Mouse (Mus musculus) C2C12 (cell line): ENCODE results near the gene Ikbke. TPM values are rescaled to one million over a fixed set of nuclear protein-coding genes. Genes with fewer than 3 reads are reported as not detected.

Experiments used
- H3K27me3 ChIP-seq: one replicate; pipeline ENCODE4 v1.6.1; 2011; ENCODE audit not compliant: control insufficient read depth, insufficient read depth, insufficient read length
- H3K36me3 ChIP-seq: one replicate; pipeline ENCODE4 v1.6.1; 2011; ENCODE audit not compliant: control insufficient read depth, insufficient read depth
- H3K4me3 ChIP-seq: one replicate; pipeline ENCODE4 v1.5.1; 2011; ENCODE audit warnings: mild to moderate bottlenecking, control low read depth; ENCODE audit not compliant: poor library complexity, insufficient read depth, severe bottlenecking
- H3K79me2 ChIP-seq: one replicate; pipeline ENCODE4 v1.6.1; 2011; ENCODE audit not compliant: control insufficient read depth, insufficient read depth
- H3K79me3 ChIP-seq: one replicate; pipeline ENCODE4 v1.6.1; 2011; ENCODE audit warnings: low read depth, control low read depth
- H3ac ChIP-seq: one replicate; pipeline ENCODE3; 2011; ENCODE audit warnings: low read depth; ENCODE audit not compliant: control insufficient read depth, insufficient read length
- CEBPB ChIP-seq: IDR thresholded peaks from one replicate; pipeline ENCODE4 v1.6.1; 2011; ENCODE audit warnings: low read depth, mild to moderate bottlenecking, control low read depth, moderate library complexity
- CTCF ChIP-seq: IDR thresholded peaks from one replicate; pipeline ENCODE4 v1.5.1; 2011; ENCODE audit not compliant: control insufficient read depth, insufficient read depth, insufficient read length
- FOSL1 ChIP-seq: IDR thresholded peaks from one replicate; pipeline ENCODE4 v1.8.0; 2011; ENCODE audit warnings: mild to moderate bottlenecking, low read length; ENCODE audit not compliant: poor library complexity, insufficient read depth, severe bottlenecking
- MAX ChIP-seq: IDR thresholded peaks from one replicate; pipeline ENCODE4 v1.6.1; 2011; ENCODE audit warnings: mild to moderate bottlenecking, control low read depth
- MYOD1 ChIP-seq: IDR thresholded peaks from one replicate; pipeline ENCODE4 v1.6.1; 2011; ENCODE audit warnings: low read depth; ENCODE audit not compliant: control insufficient read depth, insufficient read length
- MYOG ChIP-seq: IDR thresholded peaks from one replicate; pipeline ENCODE4 v1.6.1; 2011; ENCODE audit not compliant: control insufficient read depth, insufficient read length; ENCODE audit errors: extremely low read depth
- USF1 ChIP-seq: IDR thresholded peaks from one replicate; pipeline ENCODE4 v1.6.1; 2011; ENCODE audit warnings: low read depth, mild to moderate bottlenecking, control low read depth, moderate library complexity
- polyA plus RNA-seq: library from polyadenylated mRNA; unstranded; fragments of >200 nt; fragmentation: generic; extraction: Trizol; gene quantifications from one replicate; pipeline ENCODE4 v1.2.1, GENCODE M21; 2012; ENCODE audit warnings: missing spikeins

The Ikbke gene
- polyA plus RNA-seq, 1 experiment = 1.4 TPM

DNA sequence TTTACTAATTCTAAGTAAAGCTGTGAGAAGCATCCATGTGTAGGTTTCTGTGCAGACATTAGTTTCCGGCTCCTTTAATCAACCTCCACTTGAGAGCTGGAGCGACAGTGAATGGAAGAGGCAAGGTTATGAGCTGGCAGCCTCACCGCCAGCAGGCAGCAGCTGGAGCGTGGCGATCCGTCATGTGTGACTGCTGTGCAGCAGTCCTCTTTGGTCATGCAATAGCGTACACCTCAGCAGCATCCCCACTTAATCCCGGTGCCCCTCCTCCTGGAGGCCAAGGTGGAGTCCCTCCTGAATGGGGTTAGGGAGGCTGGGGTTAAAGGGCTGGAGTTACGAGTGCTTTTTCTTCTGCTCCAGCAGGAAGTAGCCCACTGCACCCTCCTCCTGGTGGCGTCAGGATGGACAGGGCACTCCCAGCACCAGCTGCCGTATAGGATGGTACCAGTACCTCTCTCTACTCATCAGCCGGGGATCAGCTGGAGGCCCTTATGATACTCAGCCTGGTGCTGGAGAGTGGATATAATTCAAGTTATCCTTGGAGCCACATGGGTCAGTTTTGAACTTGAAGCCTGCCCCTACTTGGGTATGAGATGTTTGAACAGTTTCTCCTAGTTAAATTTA, 54.4 kb downstream of the Ikbke start:
- Histone ChIP-seq H3K79me2 (no peaks in the 10 kb centered on the region), H3ac (no peak overlapping the region), H3K36me3 (no peaks in the 10 kb centered on the region), H3K27me3 (no peaks in the 10 kb centered on the region), H3K4me3 (no peak overlapping the region), H3K79me3 (no peaks in the 10 kb centered on the region)
- TF ChIP-seq CTCF = no peak
- TF ChIP-seq USF1 = no peak
- TF ChIP-seq MAX = no peak
- no peak for TF ChIP-seq MYOG
- no peak for TF ChIP-seq MYOD1
- no peak for TF ChIP-seq CEBPB
- no peak for TF ChIP-seq FOSL1

DNA sequence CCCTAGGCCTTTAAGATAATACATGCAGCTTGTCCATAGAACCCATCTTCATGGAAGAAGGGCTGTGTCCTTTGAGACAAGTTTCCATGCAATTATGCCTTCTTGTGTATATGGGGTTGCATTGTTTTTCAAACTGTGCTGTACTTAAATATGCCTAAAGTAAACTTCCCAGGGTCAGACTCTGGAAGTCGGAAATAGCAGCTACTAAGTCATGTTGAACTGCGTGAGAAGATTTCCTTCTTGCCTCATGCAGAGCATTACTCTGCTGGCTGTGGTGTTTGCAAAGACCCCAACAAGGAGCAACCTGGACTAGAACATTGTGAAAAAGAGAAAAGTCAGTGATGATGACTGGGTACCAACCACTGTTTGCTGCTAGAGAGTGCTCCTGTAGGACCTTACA, 56.1 kb downstream of the Ikbke start:
- Histone ChIP-seq H3K36me3 (no peaks in the 10 kb centered on the region), H3K79me3 (no peaks in the 10 kb centered on the region)
- TF ChIP-seq USF1 (no peak), MYOG (no peak), CTCF (no peak), MYOD1 (no peak), MAX (no peak), CEBPB (no peak), FOSL1 (no peak)

DNA sequence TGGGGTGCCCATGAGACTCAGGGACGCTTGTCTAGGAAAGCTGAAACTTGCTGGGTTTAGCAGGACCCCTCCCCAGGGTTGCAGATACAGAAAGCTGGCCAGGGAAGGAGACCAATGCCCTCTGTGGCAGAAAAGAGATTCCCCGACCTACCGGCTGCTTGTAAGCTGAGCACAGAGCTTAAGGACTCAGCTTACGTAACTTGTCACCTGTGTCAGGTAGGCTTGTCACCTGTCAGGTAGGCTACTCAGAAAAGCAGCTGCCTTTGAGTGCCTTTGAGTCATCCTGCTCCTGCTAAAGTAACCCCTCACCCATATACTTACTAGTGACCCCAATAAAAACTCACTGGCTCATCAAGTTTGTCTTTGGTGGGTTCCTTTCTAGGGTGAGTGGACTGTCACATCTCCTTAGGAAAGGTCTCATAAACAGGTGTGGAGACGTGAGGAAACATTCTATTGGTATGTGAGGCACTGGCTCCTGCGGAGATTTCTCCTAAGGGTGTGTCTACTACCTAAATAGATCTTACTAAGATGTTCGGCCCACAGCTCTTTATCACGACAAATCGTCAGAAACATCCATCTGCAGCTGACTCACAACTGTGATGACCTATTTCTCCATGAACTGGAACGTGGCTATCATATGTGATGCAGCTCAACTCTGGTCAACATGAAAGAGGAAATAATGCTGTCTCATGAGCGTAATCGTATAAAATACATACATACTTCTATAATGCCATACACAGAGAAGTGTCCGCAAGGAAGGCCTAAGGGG, 57.4 kb downstream of the Ikbke start:
- no peak for TF ChIP-seq USF1
- no peak for TF ChIP-seq CEBPB
- TF ChIP-seq MYOG = no peak
- TF ChIP-seq MYOD1 = no peak
- no peak for TF ChIP-seq CTCF
- TF ChIP-seq FOSL1 = no peak
- TF ChIP-seq MAX = no peak
- H3K79me3 ChIP-seq = no peaks in the 10 kb centered on the region
- H3K4me3 ChIP-seq = no peak overlapping the region
- no peaks in the 10 kb centered on the region for H3K79me2 ChIP-seq
- no peak overlapping the region for H3ac ChIP-seq
- no peaks in the 10 kb centered on the region for H3K36me3 ChIP-seq
- H3K27me3 ChIP-seq = no peaks in the 10 kb centered on the region

More for the DNA sequence above, 56.1 kb downstream of the Ikbke start:
- H3K4me3 ChIP-seq = no peak overlapping the region
- no peaks in the 10 kb centered on the region for H3K79me2 ChIP-seq
- no peak overlapping the region for H3ac ChIP-seq
- H3K27me3 ChIP-seq = no peaks in the 10 kb centered on the region

GRCm38 (mm10) chr1:131218933-131219332, 60.5 kb downstream of the Ikbke start:
- Histone ChIP-seq H3K79me3 (no peaks in the 10 kb centered on the region), H3K36me3 (no peaks in the 10 kb centered on the region), H3K79me2 (no peaks in the 10 kb centered on the region), H3K27me3 (no peaks in the 10 kb centered on the region), H3K4me3 (no peak overlapping the region), H3ac (no peak overlapping the region)
- no peak for TF ChIP-seq MYOD1
- TF ChIP-seq USF1 = no peak
- no peak for TF ChIP-seq CTCF
- no peak for TF ChIP-seq MAX

DNA sequence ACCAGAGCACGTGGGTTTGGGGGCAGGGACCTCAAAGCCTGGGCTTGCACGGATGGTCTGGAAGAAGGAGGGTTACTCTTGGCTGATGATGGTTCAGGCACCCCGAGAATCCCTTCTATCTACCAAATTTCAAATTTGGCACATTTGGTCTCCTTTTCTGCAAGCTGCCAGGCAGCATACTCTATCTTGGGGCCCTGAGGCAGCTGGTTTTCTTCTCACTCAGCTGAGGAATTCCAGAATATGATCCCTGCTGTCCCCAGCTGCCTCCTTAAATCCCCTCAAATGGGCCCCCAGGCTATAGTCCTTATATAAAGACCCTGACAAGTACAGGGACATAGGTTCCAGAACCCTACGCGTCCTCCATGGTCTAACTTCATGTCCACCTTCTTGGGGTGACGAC, 66.0 kb downstream of the Ikbke start:
- H3K36me3 ChIP-seq = no peaks in the 10 kb centered on the region
- no peak for TF ChIP-seq MAX
- TF ChIP-seq CTCF = no peak
- TF ChIP-seq FOSL1 = no peak
- TF ChIP-seq CEBPB = no peak
- TF ChIP-seq MYOD1 = no peak
- TF ChIP-seq MYOG = no peak
- no peak for TF ChIP-seq USF1
- H3ac ChIP-seq = no peak overlapping the region
- H3K79me2 ChIP-seq = no peaks in the 10 kb centered on the region
- no peak overlapping the region for H3K4me3 ChIP-seq
- no peaks in the 10 kb centered on the region for H3K79me3 ChIP-seq
- H3K27me3 ChIP-seq = no peaks in the 10 kb centered on the region

DNA sequence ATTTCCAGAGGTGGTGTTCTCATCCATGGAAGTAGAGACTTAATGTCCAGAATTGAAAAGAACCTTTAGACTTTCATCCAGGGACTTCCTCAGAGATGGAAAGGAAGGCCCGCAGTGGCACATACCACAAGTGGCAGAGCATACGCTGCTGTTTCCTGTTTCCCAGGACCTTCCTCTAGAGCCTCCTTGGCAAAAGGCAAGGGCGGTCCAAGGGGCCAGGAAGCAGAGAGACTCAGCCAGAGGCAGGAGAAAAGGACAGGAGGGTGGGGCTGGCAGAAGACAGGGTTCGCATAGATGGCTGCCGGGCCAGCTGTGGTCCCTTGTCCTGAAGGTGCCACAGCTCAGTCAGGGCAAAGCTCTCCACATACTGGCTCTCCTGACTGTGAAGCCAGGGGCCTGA, 66.5 kb downstream of the Ikbke start:
- TF ChIP-seq MAX (no peak), MYOG (no peak), FOSL1 (no peak), CEBPB (no peak), USF1 (no peak), CTCF (no peak)

More for the DNA sequence above, 66.5 kb downstream of the Ikbke start:
- no peak overlapping the region for H3ac ChIP-seq
- no peaks in the 10 kb centered on the region for H3K79me2 ChIP-seq
- H3K27me3 ChIP-seq = no peaks in the 10 kb centered on the region
- no peaks in the 10 kb centered on the region for H3K79me3 ChIP-seq
- H3K36me3 ChIP-seq = no peaks in the 10 kb centered on the region
- no peak overlapping the region for H3K4me3 ChIP-seq
